Comparison of ENCODE assay signal across 11 mouse cellular contexts in the genomic region with DNA sequence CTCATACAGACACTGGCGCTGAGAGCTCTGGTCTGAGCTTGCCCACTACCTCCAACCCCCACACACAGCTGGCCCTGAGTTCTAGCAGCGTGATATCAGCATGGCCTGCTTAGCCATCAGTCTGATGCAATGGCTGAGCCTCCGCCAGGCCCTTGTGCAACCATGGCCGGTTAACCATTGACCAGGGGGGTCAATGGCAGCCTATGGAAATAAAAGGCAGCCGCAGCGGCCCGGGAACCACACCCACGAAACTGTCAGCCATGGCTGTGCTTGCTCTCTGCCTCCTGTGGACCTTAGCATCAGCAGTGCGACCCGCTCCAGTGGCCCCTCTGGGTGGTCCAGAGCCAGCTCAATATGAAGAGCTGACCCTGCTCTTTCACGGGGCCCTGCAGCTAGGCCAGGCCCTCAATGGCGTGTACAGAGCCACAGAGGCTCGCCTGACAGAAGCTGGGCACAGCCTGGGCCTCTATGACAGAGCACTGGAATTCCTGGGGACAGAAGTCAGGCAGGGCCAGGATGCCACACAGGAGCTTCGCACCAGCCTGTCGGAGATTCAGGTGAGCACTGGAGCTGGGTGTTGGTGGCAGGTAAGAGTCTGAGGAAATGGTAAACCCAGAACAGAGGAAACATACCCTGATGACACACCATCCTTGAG. TPM values are rescaled to one million over a fixed set of nuclear protein-coding genes. Genes with fewer than 3 reads are reported as not detected.
A peak's percentile ranks its signal among the peaks of the same experiment; 100 is the strongest.
DNase-seq lines count a peak whose midpoint lies in the region; ATAC-seq and TF ChIP-seq lines count a peak whose summit lies in the region.
"Had no signal": no experiment of that assay in that cellular context is flagged by ENCODE, and none has a peak within 500 bp of the region (broad histone marks: within the 10 kb centered on the region; RNA-seq: fewer than 3 reads in every experiment).

A gene (plus strand): TSS at position 253 of the 655 bp plus-strand sequence.

- DNase-seq in adrenal gland, adult 18-20 months (ENCODE audit: low spot score in 2 of 2): peak; percentile 50 to 55
- no peak for DNase-seq in adrenal gland, postnatal 4 days (ENCODE audit: low spot score in 2 of 2)
- DNase-seq in heart, adult 9 months (ENCODE audit: low spot score in 2 of 2): peak; percentile 67 to 68
- DNase-seq in large intestine, adult 2 months (ENCODE audit: low read depth, low spot score): peak; percentile 53
- DNase-seq in right cerebral cortex, adult 18-20 months: no peak
- DNase-seq in gastrocnemius, postnatal 25 days: no peak
- DNase-seq in thymus, adult 2 months: no peak

- ATAC-seq in megakaryocyte progenitor cell, adult 5-6 weeks (replicated peaks; ENCODE audit: poor library complexity): peak; percentile 83
- ATAC-seq: activated CD4-positive, CD25-positive, alpha-beta regulatory T cell, adult 4 months had no signal

- no peak for TF ChIP-seq CTCF in thymus, adult 2 months (IDR thresholded peaks at IDR 0.05; ENCODE audit: borderline replicate concordance, control insufficient read depth, extremely low read depth, insufficient read depth, low read length, poor library complexity)

- 34% methylated on average over 15 of the region's 15 CpGs for WGBS in large intestine, adult 2 months
- 95% methylated on average over 15 of the region's 15 CpGs for WGBS in thymus, adult 2 months

- TF ChIP-seq POLR2A in thymus, adult 2 months (IDR thresholded peaks at IDR 0.05; ENCODE audit: control insufficient read depth, extremely low read depth, insufficient read depth, low read length, poor library complexity): no peak

- H3K4me3 ChIP-seq in thymus, adult 2 months (ENCODE audit: control insufficient read depth, insufficient read depth, low read length): no peak within 1 kb of the TSS

- no peak within 1 kb of the TSS for H3K27ac ChIP-seq in thymus, adult 2 months (ENCODE audit: control insufficient read depth, insufficient read depth, low read length)

- no peaks in the 10 kb centered on the region for H3K27me3 ChIP-seq in thymus, adult 2 months (ENCODE audit: control insufficient read depth, insufficient read depth, low read length)

- H3K4me1 ChIP-seq in thymus, adult 2 months (replicated peaks; ENCODE audit: control insufficient read depth, insufficient read depth, low read length): no peaks in the 10 kb centered on the region

- H3K36me3 ChIP-seq in thymus, adult 2 months (ENCODE audit: control insufficient read depth, insufficient read depth, low read length): no peaks in the 10 kb centered on the region

RNA-seq across cellular contexts. Expression of the gene that starts here (rescaled TPM):
- 10 to 100 TPM in 1 of 2 experiments, 1 to 10 TPM in 1; 8.2 to 26.2 TPM for total RNA-seq in adrenal gland, adult 18-20 months (2021)
- 1 to 10 TPM; 1.3 to 7.3 TPM for total RNA-seq in adrenal gland, postnatal 4 days (2021)
- 6.2 and 7.6 TPM in 2 replicates for polyA plus RNA-seq in large intestine, adult 2 months (2012; rRNA removed)
- 0.22 and 1.8 TPM in 2 replicates for total RNA-seq in megakaryocyte progenitor cell, adult 5-6 weeks (2015)
- total RNA-seq in megakaryocyte progenitor cell, adult 5-6 weeks (2017): 4.0 and 4.7 TPM in 2 replicates
- under 1 TPM in 1 of 2 experiments, not detected in 1; 0.43 TPM for total RNA-seq in gastrocnemius, postnatal 25 days (2021)
- 4.7 and 6.5 TPM in 2 replicates for polyA plus RNA-seq in thymus, adult 2 months (2012; rRNA removed)
- total RNA-seq: hematopoietic stem cell, adult 5-6 weeks had no signal
- polyA plus RNA-seq: activated CD4-positive, CD25-positive, alpha-beta regulatory T cell, adult 4 months; testis, adult 2 months had no signal

Comparison
In these comparisons a context has a peak if more than half of its experiments do, and no peak if none do; other contexts are left out.
1. DNase-seq: peak in adrenal gland, adult 18-20 months (2 of 2), heart, adult 9 months (2 of 2) and large intestine, adult 2 months (single experiment); none in adrenal gland, postnatal 4 days (0 of 2), right cerebral cortex, adult 18-20 months (single experiment), gastrocnemius, postnatal 25 days (single experiment) and thymus, adult 2 months (single experiment).